Mouse (Mus musculus): Measurements from ENCODE around the gene Tnfrsf11a. TPM values are rescaled to one million over a fixed set of nuclear protein-coding genes. Genes with fewer than 3 reads are reported as not detected.
A peak's percentile ranks its signal among the peaks of the same experiment; 100 is the strongest.

Gene Tnfrsf11a
- polyA plus RNA-seq, 1 experiment = 2.6 TPM

- DNase-seq = no peak
- no peaks in the 10 kb centered on the region for H3K4me1 ChIP-seq (ENCODE audit: control insufficient read depth, insufficient read depth, low read length)
- no peaks in the 10 kb centered on the region for H3K27me3 ChIP-seq (replicated peaks; ENCODE audit: control insufficient read depth, insufficient read depth, low read length)
- no peaks in the 10 kb centered on the region for H3K36me3 ChIP-seq (ENCODE audit: control insufficient read depth, insufficient read depth, low read length)
- no peak overlapping the region for H3K4me3 ChIP-seq (ENCODE audit: insufficient read depth, low read depth, low read length)
- TF ChIP-seq CTCF (conservative IDR thresholded peaks at IDR 0.05; ENCODE audit: insufficient read depth, insufficient read length, low read depth, low read length) = no peak
- no peak for TF ChIP-seq POLR2A (IDR thresholded peaks at IDR 0.05; ENCODE audit: low read depth, low read length)
- no peak overlapping the region for H3K27ac ChIP-seq (ENCODE audit: insufficient read depth, low read depth, low read length)
- 86% methylated on average over 5 of the region's 5 CpGs for WGBS
These were observed 97.3 kb downstream of the Tnfrsf11a start for GRCm38 (mm10) chr1:105877808-105878207.

GRCm38 (mm10) chr1:105878416-105878815 is 97.9 kb downstream of the Tnfrsf11a start:
- no peak overlapping the region for H3K4me3 ChIP-seq (ENCODE audit: insufficient read depth, low read depth, low read length)
- TF ChIP-seq CTCF (conservative IDR thresholded peaks at IDR 0.05; ENCODE audit: insufficient read depth, insufficient read length, low read depth, low read length) (no peak), POLR2A (IDR thresholded peaks at IDR 0.05; ENCODE audit: low read depth, low read length) (no peak)
- WGBS = 91% methylated on average over 11 of the region's 11 CpGs
- DNase-seq = no peak
- H3K4me1 ChIP-seq (ENCODE audit: control insufficient read depth, insufficient read depth, low read length) = no peaks in the 10 kb centered on the region
- no peaks in the 10 kb centered on the region for H3K36me3 ChIP-seq (ENCODE audit: control insufficient read depth, insufficient read depth, low read length)
- H3K27me3 ChIP-seq (replicated peaks; ENCODE audit: control insufficient read depth, insufficient read depth, low read length) = no peaks in the 10 kb centered on the region
- no peak overlapping the region for H3K27ac ChIP-seq (ENCODE audit: insufficient read depth, low read depth, low read length)

- H3K4me1 ChIP-seq (ENCODE audit: control insufficient read depth, insufficient read depth, low read length) = no peaks in the 10 kb centered on the region
- no peak overlapping the region for H3K27ac ChIP-seq (ENCODE audit: insufficient read depth, low read depth, low read length)
- DNase-seq = no peak
- H3K4me3 ChIP-seq (ENCODE audit: insufficient read depth, low read depth, low read length) = 0 out of 2 replicates have a peak overlapping the region, but pooled peaks have one; percentile 7
- no peaks in the 10 kb centered on the region for H3K27me3 ChIP-seq (replicated peaks; ENCODE audit: control insufficient read depth, insufficient read depth, low read length)
- 30% methylated on average over 25 of the region's 25 CpGs for WGBS
- H3K36me3 ChIP-seq (ENCODE audit: control insufficient read depth, insufficient read depth, low read length) = no peaks in the 10 kb centered on the region
- TF ChIP-seq POLR2A (IDR thresholded peaks at IDR 0.05; ENCODE audit: low read depth, low read length) (no peak), CTCF (conservative IDR thresholded peaks at IDR 0.05; ENCODE audit: insufficient read depth, insufficient read length, low read depth, low read length) (peak; percentile 38; the same call in 1 of the 2 replicates)
These were observed 100.2 kb downstream of the Tnfrsf11a start for GRCm38 (mm10) chr1:105880555-105881304.

GRCm38 (mm10) chr1:105881466-105881865 is 100.9 kb downstream of the Tnfrsf11a start:
- TF ChIP-seq CTCF (conservative IDR thresholded peaks at IDR 0.05; ENCODE audit: insufficient read depth, insufficient read length, low read depth, low read length) (no peak), POLR2A (IDR thresholded peaks at IDR 0.05; ENCODE audit: low read depth, low read length) (no peak)
- no peak overlapping the region for H3K27ac ChIP-seq (ENCODE audit: insufficient read depth, low read depth, low read length)
- WGBS = 78% methylated on average over 7 of the region's 7 CpGs

GRCm38 (mm10) chr1:105883498-105883897 is 103.0 kb downstream of the Tnfrsf11a start:
- TF ChIP-seq POLR2A (IDR thresholded peaks at IDR 0.05; ENCODE audit: low read depth, low read length) = no peak
- TF ChIP-seq CTCF (conservative IDR thresholded peaks at IDR 0.05; ENCODE audit: insufficient read depth, insufficient read length, low read depth, low read length) = no peak
- no peaks in the 10 kb centered on the region for H3K27me3 ChIP-seq (replicated peaks; ENCODE audit: control insufficient read depth, insufficient read depth, low read length)
- DNase-seq = no peak
- H3K27ac ChIP-seq (ENCODE audit: insufficient read depth, low read depth, low read length) = no peak overlapping the region
- H3K36me3 ChIP-seq (ENCODE audit: control insufficient read depth, insufficient read depth, low read length) = no peaks in the 10 kb centered on the region
- WGBS = 88% methylated on average over 2 of the region's 2 CpGs
- no peak overlapping the region for H3K4me3 ChIP-seq (ENCODE audit: insufficient read depth, low read depth, low read length)
- no peaks in the 10 kb centered on the region for H3K4me1 ChIP-seq (ENCODE audit: control insufficient read depth, insufficient read depth, low read length)

More at GRCm38 (mm10) chr1:105881466-105881865, 100.9 kb downstream of the Tnfrsf11a start:
- H3K36me3 ChIP-seq (ENCODE audit: control insufficient read depth, insufficient read depth, low read length) = no peaks in the 10 kb centered on the region
- no peak for DNase-seq
- H3K27me3 ChIP-seq (replicated peaks; ENCODE audit: control insufficient read depth, insufficient read depth, low read length) = no peaks in the 10 kb centered on the region
- H3K4me1 ChIP-seq (ENCODE audit: control insufficient read depth, insufficient read depth, low read length) = no peaks in the 10 kb centered on the region
- no peak overlapping the region for H3K4me3 ChIP-seq (ENCODE audit: insufficient read depth, low read depth, low read length)

- DNase-seq = no peak
- 98% methylated on average over 1 of the region's 1 CpGs for WGBS
- Histone ChIP-seq H3K27me3 (replicated peaks; ENCODE audit: control insufficient read depth, insufficient read depth, low read length) (no peaks in the 10 kb centered on the region), H3K27ac (ENCODE audit: insufficient read depth, low read depth, low read length) (no peak overlapping the region), H3K4me3 (ENCODE audit: insufficient read depth, low read depth, low read length) (no peak overlapping the region), H3K4me1 (ENCODE audit: control insufficient read depth, insufficient read depth, low read length) (no peaks in the 10 kb centered on the region), H3K36me3 (ENCODE audit: control insufficient read depth, insufficient read depth, low read length) (no peaks in the 10 kb centered on the region)
- no peak for TF ChIP-seq CTCF (conservative IDR thresholded peaks at IDR 0.05; ENCODE audit: insufficient read depth, insufficient read length, low read depth, low read length)
- TF ChIP-seq POLR2A (IDR thresholded peaks at IDR 0.05; ENCODE audit: low read depth, low read length) = no peak
These were observed 104.6 kb downstream of the Tnfrsf11a start for GRCm38 (mm10) chr1:105885101-105885500.

GRCm38 (mm10) chr1:105885575-105885974 is 105.1 kb downstream of the Tnfrsf11a start:
- DNase-seq = no peak
- Histone ChIP-seq H3K36me3 (ENCODE audit: control insufficient read depth, insufficient read depth, low read length) (no peaks in the 10 kb centered on the region), H3K27ac (ENCODE audit: insufficient read depth, low read depth, low read length) (no peak overlapping the region), H3K4me3 (ENCODE audit: insufficient read depth, low read depth, low read length) (no peak overlapping the region), H3K4me1 (ENCODE audit: control insufficient read depth, insufficient read depth, low read length) (no peaks in the 10 kb centered on the region), H3K27me3 (replicated peaks; ENCODE audit: control insufficient read depth, insufficient read depth, low read length) (no peaks in the 10 kb centered on the region)
- no peak for TF ChIP-seq CTCF (conservative IDR thresholded peaks at IDR 0.05; ENCODE audit: insufficient read depth, insufficient read length, low read depth, low read length)
- no peak for TF ChIP-seq POLR2A (IDR thresholded peaks at IDR 0.05; ENCODE audit: low read depth, low read length)
- WGBS = 79% methylated on average over 5 of the region's 5 CpGs
